Mouse (Mus musculus) adrenal gland, postnatal 25 days (tissue): ENCODE data around the gene Phlda3. TPM values are rescaled to one million over a fixed set of nuclear protein-coding genes. Genes with fewer than 3 reads are reported as not detected.

ENCODE experiments used
- DNase-seq: peaks from one replicate; pipeline ENCODE4 v3.0.0; 2021; ENCODE audit warnings: mixed read lengths
- total RNA-seq: library from RNA; stranded (reverse); gene quantifications from 2 replicates; pipeline ENCODE4 v1.2.3, GENCODE M21; 2021

Phlda3 gene
- total RNA-seq, 1 experiment from 2014 or later = 35.1 TPM

DNA sequence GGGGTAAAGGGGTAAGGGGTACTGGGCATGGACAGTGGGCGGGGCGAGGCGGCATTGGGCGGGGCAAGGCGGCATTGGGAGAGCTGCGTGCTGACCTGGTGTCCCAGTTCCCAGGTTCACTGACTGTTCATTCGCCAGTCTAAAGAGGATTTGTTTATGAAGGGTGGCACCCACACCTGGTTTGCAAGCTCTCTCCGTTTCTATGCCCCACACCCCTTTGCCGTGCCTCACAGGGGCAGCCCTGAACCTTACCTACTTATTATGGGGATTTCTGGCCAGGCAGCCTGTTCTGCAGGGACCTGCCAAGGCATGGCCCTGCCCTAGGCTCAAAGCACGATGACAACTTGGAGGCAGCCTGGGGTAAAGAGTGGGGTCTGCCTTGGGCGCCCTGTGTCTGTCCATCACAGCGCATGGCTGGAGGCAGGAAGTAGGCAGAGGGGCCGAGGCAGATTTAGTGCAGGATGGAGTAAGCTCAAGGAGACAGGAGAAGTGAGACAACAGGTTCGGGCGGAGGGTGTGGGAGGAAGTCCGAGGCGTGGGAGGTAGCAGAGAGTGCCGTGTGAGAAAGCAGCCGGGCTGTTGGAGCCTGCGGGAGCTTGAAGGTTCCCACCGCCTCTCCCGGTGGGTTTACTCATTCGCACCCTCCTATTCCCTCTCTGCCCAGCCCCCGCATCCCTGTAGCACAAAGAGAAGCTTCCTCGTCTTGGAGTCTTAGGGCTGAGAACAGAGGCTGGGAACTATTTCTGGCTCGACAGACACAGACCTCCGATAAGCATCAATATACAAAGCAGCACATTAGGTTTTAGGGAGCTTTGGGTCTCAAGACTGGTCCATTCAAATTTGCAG is 27.7 kb downstream of the Phlda3 start:
- no peak for DNase-seq

DNA sequence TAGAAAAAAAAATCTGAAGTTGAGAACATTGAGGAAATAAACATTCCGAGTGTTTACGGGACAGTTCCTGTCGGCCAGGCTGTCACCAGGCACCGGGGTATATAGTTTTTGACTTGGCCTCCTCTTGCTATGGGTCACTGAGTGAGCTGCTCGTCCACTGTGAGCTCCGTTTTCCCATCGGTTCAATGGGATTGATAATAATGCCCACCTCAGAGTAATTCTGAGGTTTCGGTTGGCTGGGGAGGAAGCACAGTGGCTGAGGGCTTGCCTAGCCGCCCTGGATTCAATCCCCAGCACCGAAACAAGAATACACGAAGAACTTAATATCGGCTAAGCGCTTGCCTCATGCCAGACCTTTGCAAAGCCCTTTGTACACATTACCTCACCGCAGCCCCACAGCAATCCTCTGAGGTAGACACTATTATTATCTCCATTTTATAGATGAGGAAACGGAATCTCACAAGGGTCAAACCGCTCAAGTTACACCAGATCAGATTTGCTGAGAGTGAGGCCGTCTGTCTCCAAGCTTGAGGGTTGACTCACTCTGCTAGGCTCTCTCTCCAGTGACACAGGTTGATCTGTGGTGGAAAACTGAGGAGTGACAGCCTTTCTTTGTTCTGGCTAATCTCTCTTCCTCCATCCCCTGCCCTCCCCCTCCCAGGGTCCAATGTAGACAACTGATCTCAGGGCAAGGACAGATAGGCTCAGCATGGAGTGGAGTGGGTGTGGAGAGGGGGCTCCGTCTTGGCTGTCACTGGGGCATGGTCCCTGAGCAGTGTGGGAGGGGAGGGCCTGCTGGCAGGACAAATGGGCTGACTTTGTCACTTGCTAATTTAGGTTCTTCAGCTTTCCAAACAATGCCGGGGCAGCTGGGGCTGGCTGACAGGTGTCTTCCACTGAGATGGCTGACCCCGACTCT is 28.6 kb downstream of the Phlda3 start:
- no peak for DNase-seq

DNA sequence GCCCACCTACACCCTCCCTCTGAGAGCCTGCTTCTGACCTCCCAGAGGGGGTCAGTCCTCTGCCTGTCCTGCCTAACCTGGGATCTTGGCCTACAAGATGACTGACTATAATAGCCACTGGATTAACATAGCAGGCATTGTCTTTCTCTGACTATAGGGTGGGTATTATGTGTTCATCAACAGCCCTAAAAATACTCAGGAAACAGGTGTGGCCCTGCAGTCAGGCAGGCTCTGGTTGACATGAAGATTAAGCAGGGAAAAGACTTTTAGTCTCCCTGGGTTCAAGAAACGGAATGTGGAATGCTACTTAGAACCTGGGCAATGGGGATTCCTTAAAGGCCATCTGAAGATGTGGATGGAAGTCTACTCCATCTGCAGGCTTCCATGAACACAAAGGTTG is 32.6 kb downstream of the Phlda3 start:
- no peak for DNase-seq

DNA sequence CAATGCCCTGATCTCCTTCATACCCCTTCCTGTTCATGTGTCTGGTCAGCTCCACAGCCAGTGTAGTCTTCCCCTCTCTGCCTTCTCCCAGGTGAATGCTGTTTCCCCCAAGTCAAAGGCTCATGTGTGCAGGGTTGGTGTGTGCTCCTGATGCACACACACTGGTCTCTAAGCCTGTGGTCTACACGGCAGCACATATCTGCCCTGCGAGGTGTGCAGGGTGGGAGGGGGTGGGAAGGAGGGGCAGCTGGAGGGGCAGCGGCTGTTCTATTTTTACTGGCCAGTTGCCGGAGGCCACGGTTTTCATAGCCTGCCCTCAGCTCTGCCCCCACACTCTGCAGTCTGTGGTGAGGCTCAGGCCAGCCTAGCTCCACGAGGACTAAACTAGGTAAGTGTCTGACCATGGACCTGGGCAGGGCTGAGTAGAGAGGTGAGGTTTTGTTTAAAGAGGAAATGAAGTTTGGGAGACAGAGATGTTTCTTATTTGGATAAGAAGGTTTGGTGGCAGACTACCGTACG is 33.2 kb downstream of the Phlda3 start:
- DNase-seq = no peak

DNA sequence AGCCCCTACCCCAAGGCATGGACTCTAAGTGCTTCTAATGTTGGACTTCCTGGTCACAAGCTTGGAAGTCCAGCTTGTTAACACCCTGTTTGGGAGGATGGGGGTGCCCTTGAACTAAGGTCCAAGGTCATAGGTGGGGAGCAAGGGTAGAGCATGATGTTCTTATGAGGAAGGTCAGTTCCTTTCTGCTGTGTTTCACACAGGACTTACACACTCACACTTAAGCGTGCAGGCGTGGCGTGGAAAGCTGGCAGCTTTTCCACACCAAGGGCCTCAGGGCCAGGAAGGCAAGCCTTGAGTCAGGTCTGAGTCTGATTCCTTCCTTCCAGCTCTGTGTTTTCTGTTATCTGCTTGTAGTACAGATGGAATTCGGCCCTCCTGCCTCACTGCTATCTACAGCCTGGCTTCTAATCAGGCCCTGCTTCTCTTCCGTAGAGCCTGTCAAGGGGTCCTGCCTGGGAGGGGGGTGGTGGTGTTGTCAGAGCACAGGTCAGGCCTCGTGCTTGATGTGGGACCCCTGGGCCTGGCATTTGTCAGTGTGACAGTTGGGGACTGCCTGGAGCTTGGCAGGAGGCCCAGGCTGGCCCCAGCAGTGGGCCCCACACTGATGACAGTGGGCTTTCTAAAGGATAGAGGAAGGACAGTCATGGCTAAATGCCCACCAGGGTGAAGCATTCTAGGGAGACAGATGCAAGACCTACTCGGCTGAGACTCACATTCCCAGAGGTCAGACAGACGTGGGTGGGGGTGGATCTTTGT is 34.5 kb downstream of the Phlda3 start:
- DNase-seq = no peak

DNA sequence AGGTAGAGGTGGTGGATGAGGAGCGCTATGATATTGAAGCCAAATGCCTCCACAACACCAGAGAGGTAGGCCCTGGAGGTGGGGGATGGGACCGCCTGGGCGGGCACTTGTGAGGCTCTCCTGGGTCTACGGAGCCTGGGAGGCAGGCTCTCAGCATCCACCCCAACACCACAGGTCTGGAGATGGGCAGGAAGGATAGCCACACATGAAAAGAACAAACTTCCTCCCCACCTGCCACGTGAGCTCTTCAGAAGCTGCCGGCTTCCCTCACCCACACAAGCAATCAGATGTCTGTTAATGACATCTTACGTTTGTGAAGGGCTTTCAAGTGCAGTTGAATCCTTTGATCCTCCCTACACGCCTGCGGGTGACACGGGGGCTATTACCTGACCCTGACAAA is 41.6 kb downstream of the Phlda3 start:
- no peak for DNase-seq

DNA sequence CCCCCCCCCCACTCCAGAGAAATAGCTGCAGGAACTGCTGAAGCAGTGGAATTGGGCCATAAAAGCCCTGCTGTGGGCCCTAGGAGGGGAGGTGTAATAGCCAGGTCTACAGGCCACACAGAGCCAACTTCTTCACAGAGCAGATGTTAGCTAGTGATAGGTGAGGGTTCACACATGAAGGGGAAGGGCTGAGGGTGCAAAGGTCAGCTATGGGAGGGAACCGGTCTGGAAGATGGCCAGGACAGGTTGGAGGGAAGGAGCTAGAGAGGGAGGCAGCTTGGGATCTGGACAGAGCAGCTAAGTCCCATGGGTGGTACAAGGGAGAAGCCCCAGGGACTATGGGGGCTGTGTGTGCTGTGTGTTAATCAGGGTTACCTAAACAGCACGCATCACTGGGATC is 44.3 kb downstream of the Phlda3 start:
- DNase-seq = no peak

DNA sequence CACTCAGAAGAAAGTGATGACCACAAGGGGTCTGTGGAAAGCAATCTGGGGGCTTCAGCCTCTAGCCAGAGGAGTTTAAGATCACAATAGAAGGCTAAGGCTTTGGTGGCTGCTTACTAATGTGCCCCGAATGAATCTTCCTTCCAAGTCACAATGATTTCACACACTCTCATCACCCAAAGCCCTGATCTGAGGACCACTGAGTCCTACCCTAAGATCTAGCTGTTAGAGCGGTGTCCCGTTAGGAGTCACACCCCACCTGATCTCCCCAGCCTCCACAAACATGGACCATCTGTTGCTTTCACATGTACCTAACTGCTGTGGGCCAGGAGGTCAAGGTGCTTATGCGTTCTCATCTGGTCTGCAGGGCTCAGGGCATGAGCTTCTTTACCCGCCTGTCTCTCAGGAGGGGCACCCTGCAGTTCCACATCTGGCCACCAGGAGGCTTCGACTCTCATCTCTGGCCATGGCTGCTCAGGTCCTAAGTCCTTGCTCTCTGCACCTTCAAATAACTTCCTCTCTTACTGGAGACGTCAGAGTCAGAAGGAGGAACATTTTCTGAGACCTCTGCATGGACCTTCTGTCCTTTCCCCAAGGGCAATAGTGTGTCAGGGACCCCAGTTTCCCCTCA is 45.2 kb downstream of the Phlda3 start:
- peak; percentile 83 for DNase-seq

DNA sequence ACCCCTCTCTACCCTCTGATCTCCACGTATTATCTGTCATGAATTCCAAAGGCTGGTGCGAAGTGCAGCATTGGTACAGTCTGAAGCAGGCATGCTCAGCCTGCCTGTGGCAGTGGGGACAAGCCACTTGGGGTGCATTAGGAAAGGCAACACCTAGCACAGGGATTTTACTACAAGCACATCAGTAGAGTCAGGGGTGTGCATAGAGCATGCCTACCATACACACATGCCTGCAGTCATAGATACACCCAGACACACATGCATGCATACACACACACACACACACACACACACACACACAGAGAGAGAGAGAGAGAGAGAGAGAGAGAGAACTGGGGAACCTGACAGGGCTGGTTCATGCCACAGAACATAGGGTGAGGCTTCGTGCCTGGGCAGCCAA is 46.3 kb downstream of the Phlda3 start:
- DNase-seq = no peak

DNA sequence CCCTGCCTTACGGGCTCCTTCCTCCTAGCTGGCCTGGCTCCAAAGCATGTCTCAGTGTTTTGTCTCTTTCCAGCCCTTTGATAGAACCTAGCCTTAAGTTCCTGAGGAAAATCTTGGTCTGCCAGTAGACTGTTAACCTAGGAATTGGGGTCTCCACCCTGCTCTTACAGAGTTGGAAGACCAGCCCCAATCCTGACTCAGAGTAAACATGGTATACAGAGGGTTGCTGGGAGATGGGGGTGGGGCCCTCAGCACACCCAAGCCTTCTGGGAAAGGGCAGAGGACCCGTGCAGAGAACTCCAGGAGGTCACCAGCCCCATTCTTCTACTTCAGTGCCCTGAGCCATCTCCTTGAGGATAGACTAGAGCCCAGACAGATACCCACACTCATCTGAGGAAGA is 46.7 kb downstream of the Phlda3 start:
- DNase-seq = no peak

DNA sequence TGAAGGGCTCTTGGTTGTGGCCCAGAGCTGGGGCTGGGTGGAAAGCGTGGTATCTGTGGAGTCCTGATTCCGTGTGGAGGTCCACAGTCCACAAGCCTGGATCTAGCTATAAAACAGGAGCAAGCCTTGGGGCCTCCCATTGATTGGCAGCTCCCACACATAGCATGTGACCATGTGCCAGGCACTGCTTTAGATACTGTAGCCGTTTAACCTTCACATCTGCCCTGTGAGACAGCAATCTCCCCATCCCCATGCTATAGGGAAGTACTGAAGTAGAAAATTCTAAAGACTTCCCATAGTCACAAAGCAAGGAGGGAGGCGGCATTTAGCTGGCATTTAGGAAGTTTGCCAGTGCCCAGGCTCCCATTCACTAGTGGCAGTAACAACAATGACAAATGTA is 47.2 kb downstream of the Phlda3 start:
- DNase-seq = no peak

DNA sequence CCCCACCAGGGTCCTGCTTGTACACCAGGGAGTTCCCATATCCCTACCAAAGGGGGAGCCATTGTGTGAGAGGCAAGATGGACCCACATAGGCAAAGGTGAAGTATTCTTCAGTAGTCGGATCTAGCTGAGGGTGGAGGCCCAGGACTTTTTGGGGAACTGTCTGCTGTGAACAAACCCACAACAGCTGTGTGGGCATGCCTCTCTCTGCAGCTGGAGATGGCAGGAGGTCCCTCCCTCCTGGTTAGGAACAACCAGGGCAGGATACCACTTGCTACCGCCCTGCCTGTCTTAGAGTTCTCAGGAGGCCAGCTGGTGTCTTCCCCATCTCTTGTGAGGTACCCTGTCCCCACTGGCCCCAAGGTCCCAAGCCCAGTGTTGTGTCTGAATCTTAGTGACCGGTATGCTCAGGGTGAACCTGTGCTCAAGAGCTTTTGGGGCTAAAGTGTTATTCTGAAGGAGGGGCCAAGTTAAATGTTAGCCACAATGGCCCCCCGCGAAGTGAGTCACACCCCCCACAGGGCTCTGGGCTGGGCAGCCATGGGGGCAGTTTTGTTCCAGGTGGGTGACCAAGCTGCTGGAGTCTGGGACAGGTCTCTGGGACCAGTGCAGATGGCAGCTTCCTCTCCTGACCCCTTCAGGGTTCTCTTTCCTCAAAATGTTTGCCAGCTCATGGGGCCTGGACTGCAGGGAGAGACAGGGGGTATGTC is 47.9 kb downstream of the Phlda3 start:
- DNase-seq = no peak

DNA sequence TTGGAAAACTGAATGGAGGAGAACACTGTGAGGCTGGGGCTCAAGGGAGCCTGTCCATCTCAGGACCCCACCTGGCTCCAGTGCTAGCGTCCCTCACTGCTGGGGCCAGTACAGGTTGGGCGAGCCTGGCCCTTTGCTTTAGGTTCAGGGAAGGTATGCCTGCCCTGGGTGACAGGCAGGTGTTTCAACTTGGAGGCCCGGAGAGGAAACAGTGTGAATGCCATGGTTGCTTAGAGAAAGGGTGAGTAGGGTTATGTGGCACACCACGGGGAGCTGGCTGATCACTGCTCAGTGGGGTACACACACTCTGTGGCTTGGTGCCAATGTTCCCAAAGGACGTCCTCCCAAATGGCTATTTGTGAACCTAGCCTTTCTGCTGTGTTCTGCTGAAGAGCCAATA is 48.6 kb downstream of the Phlda3 start:
- no peak for DNase-seq

DNA sequence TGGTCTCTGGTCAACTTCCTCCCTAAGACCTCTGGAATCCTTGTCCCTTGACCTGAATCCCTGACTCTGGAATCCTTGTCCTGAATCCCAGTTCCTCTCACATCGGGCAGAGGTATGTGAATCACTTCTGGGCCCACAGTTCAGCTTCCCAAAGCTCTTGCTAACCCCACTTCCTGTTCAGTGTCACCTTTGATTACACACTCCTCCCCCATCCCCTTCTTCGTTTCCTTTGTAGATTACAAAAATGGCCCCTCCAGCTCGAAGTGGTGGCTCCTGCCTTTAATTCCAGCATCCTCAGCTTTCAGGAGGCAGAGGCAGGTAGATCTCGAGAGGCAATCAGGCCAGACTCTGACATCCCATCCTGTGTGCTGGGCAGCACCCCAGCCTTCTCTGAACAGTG is 51.7 kb downstream of the Phlda3 start:
- no peak for DNase-seq

DNA sequence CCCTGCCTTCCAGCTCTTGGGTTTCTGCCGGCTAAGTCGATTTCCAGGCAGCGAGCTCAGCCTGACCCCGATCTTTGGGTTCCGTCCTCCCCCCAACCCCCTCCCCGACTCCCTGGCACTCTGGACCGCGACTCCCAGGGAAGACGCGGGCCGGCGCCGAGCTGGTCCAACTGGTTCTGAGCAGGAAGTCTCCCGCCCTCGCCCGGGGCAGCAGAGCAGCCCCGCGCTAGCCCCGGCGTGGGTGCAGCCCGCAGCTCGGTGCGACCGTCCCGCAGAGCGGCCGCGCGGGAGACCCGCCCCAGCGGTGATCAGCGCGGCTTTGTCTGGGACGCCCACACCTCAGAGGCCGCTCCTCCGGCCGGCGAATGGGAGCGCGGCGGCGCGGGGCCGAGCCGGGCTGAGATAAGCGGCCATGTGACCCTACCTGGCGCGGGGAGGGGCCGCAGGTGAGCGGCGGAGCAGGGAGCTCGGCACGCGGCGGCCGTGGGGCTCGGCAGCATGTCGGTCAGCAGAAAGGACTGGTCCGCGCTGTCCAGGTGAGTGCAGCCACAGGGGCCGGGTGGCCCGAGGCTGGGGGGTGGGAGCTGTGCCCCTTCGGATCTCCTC is 52.7 kb downstream of the Phlda3 start, which contains the start of gene Lad1:
Gene Lad1, plus strand, starts transcription at position 118 of the 606 bp plus-strand sequence.
- peak; percentile 25 for DNase-seq

Other genes with a start within 250 kb of the Phlda3 start
- 16.4 and 20.0 TPM in 2 replicates for gene Nav1, start 158.8 kb upstream of the Phlda3 start, total RNA-seq
- 43.2 and 52.1 TPM in 2 replicates for gene Csrp1, start 46.1 kb upstream of the Phlda3 start, total RNA-seq
- not detected in 2 replicates for gene Tnni1, start 13.3 kb downstream of the Phlda3 start, total RNA-seq
- not detected in 2 replicates for gene Lad1, start 52.5 kb downstream of the Phlda3 start, total RNA-seq
- 0.95 and 2.2 TPM in 2 replicates for gene Tnnt2, start 70.2 kb downstream of the Phlda3 start, total RNA-seq
- gene Pkp1, start 153.1 kb downstream of the Phlda3 start, total RNA-seq = not detected in 2 replicates
- 0.18 TPM in 1 of 2 replicates, not detected in the other for gene Igfn1, start 240.2 kb downstream of the Phlda3 start, total RNA-seq
- 33.5 and 41.0 TPM in 2 replicates for gene Tmem9, start 242.0 kb downstream of the Phlda3 start, total RNA-seq